Mouse (Mus musculus): ENCODE data around the gene Zbtb8os. TPM values are rescaled to one million over a fixed set of nuclear protein-coding genes. Genes with fewer than 3 reads are reported as not detected.

The Zbtb8os gene
- polyA plus RNA-seq, 2 experiments: 22.3 to 33.2 TPM

DNA sequence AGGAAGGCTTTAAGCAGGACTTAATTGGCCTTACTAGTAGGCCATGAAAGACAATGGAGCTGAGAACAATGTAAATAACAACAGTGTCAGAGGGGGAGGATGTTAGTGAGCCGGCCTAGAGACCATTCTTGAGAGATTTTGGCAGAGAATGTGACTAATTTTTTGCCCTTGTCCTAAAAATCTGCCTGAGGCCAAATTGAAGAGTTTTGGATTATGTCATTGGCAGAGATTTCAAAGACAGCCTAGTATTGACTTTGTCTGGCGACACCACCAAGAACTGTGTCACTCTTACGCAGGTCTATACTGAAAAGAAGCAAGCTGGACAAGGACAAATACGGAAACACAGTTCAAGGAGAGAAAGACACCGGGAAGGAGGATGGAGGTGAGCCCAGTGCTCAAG, 27.3 kb downstream of the Zbtb8os start:
- ATAC-seq (ENCODE audit: insufficient read depth) (no peak), DNase-seq (ENCODE audit: low read depth in 3 of 3, low spot score in 3 of 3) (no peak)
- H3K4me2 ChIP-seq (ENCODE audit: low read depth): no peak overlapping the region
- no peaks in the 10 kb centered on the region for H3K27me3 ChIP-seq (ENCODE audit: control insufficient read depth, insufficient read depth, low read length)
- H3K4me1 ChIP-seq (replicated peaks; ENCODE audit: control insufficient read depth in 2 of 2, insufficient read depth in 2 of 2, low read length in 1 of 2): no peaks in the 10 kb centered on the region; a peak in 1 of 4 replicates
- 74% methylated on average over 5 of the region's 5 CpGs for WGBS (ENCODE audit: insufficient replicate concordance)
- H3K9me3 ChIP-seq (ENCODE audit: control insufficient read depth, low read length): no peaks in the 10 kb centered on the region
- H3K36me3 ChIP-seq (replicated peaks; ENCODE audit: control insufficient read depth, insufficient read depth, low read depth): no peaks in the 10 kb centered on the region
- no peak overlapping the region for H3K27ac ChIP-seq
- H3K4me3 ChIP-seq (ENCODE audit: insufficient read depth in 1 of 2, low read depth in 2 of 2, low read length in 2 of 2): no peak overlapping the region
- H3K9ac ChIP-seq (replicated peaks): no peak overlapping the region
- TF ChIP-seq CTCF (IDR thresholded peaks at IDR 0.05; ENCODE audit: low read depth) (no peak), EP300 (IDR thresholded peaks at IDR 0.05; ENCODE audit: low read depth) (no peak)

DNA sequence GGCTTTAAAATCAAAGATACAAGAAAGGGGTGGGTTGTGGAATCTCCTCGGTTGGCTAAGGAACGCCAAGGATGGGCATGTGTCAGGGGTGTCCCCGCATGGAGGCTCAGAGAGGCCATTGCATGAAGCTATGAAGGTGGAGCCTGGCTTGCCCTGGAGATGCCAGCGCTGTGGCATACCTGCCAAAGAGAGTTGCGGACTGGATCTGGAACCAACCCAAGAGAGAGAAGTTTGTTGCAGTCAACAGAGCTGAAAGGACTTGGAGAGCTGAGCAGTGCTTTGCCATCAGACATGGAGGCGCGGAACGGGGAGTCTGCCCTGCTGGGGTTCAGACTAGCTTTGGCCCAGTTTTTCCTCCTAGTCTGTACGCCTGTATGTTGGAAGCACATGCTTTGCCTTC, 28.0 kb downstream of the Zbtb8os start:
- 81% methylated on average over 9 of the region's 9 CpGs for WGBS (ENCODE audit: insufficient replicate concordance)
- no peak for DNase-seq (ENCODE audit: low read depth in 3 of 3, low spot score in 3 of 3)
- H3K36me3 ChIP-seq (replicated peaks; ENCODE audit: control insufficient read depth, insufficient read depth, low read depth): no peaks in the 10 kb centered on the region
- no peaks in the 10 kb centered on the region; a peak in 1 of 4 replicates for H3K4me1 ChIP-seq (replicated peaks; ENCODE audit: control insufficient read depth in 2 of 2, insufficient read depth in 2 of 2, low read length in 1 of 2)
- H3K27me3 ChIP-seq (ENCODE audit: control insufficient read depth, insufficient read depth, low read length): no peaks in the 10 kb centered on the region
- H3K9ac ChIP-seq (replicated peaks): no peak overlapping the region
- H3K4me2 ChIP-seq (ENCODE audit: low read depth): no peak overlapping the region
- no peak overlapping the region for H3K4me3 ChIP-seq (ENCODE audit: insufficient read depth in 1 of 2, low read depth in 2 of 2, low read length in 2 of 2)
- no peak for ATAC-seq (ENCODE audit: insufficient read depth)
- no peak overlapping the region for H3K27ac ChIP-seq
- H3K9me3 ChIP-seq (ENCODE audit: control insufficient read depth, low read length): no peaks in the 10 kb centered on the region
- no peak for TF ChIP-seq CTCF (IDR thresholded peaks at IDR 0.05; ENCODE audit: low read depth)

DNA sequence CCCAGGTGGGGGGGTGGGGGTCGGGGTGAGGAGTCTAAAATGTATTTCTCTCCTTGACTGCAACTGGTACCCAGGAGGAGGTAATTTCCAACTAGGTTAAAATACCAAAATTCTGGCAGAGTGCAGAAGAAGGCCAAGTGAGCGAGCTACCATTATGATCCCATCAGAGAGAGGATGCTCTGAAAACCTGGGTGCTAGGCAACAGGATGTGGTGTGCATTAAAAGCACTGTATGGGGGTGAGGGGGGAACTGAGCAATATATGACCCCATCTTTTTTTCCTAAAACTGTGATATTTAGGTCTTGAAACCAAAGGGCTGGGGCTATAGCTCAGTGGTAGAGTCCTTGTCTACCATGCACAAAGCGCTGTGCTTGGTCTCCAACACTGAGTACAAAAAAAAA, 28.9 kb downstream of the Zbtb8os start:
- no peak overlapping the region for H3K9ac ChIP-seq (replicated peaks)
- H3K4me2 ChIP-seq (ENCODE audit: low read depth): no peak overlapping the region
- no peak overlapping the region for H3K4me3 ChIP-seq (ENCODE audit: insufficient read depth in 1 of 2, low read depth in 2 of 2, low read length in 2 of 2)
- TF ChIP-seq EP300 (IDR thresholded peaks at IDR 0.05; ENCODE audit: low read depth) (no peak), CTCF (IDR thresholded peaks at IDR 0.05; ENCODE audit: low read depth) (no peak)
- H3K9me3 ChIP-seq (ENCODE audit: control insufficient read depth, low read length): no peaks in the 10 kb centered on the region
- no peak for ATAC-seq (ENCODE audit: insufficient read depth)
- no peaks in the 10 kb centered on the region for H3K27me3 ChIP-seq (ENCODE audit: control insufficient read depth, insufficient read depth, low read length)
- 64% methylated on average over 3 of the region's 3 CpGs for WGBS (ENCODE audit: insufficient replicate concordance)
- no peak overlapping the region for H3K27ac ChIP-seq
- H3K36me3 ChIP-seq (replicated peaks; ENCODE audit: control insufficient read depth, insufficient read depth, low read depth): no peaks in the 10 kb centered on the region
- no peak for DNase-seq (ENCODE audit: low read depth in 3 of 3, low spot score in 3 of 3)
- H3K4me1 ChIP-seq (replicated peaks; ENCODE audit: control insufficient read depth in 2 of 2, insufficient read depth in 2 of 2, low read length in 1 of 2): no peaks in the 10 kb centered on the region; a peak in 1 of 4 replicates

DNA sequence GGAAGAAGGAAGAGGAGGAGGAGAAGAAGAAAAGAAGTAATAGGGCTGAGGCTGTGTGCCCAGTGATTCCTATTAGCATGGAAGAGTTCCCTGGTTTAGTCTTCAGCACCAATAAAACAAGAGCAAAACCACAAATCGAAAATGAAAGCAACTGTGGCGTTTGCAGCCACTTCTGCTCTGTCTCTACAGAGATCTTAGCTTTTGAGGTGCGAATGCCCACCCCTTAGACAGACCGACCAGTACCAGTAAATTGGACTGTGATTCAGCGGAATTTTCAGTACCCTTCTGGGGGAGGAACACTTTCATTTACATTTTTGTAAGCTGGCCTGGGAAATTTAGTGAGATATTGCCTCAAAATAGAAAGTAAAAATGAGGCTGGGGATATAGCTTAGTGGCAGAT, 29.7 kb downstream of the Zbtb8os start:
- WGBS (ENCODE audit: insufficient replicate concordance): 54% methylated on average over 5 of the region's 5 CpGs
- H3K27me3 ChIP-seq (ENCODE audit: control insufficient read depth, insufficient read depth, low read length): no peaks in the 10 kb centered on the region
- no peaks in the 10 kb centered on the region; a peak in 1 of 4 replicates for H3K4me1 ChIP-seq (replicated peaks; ENCODE audit: control insufficient read depth in 2 of 2, insufficient read depth in 2 of 2, low read length in 1 of 2)
- H3K27ac ChIP-seq: no peak overlapping the region
- ATAC-seq (ENCODE audit: insufficient read depth) (no peak), DNase-seq (ENCODE audit: low read depth in 3 of 3, low spot score in 3 of 3) (no peak)
- no peak overlapping the region for H3K9ac ChIP-seq (replicated peaks)
- TF ChIP-seq CTCF (IDR thresholded peaks at IDR 0.05; ENCODE audit: low read depth) (no peak), EP300 (IDR thresholded peaks at IDR 0.05; ENCODE audit: low read depth) (no peak)
- peak overlapping the region in 1 of 2 experiments; percentile 13; a peak in 1 of 4 replicates for H3K4me3 ChIP-seq (ENCODE audit: insufficient read depth in 1 of 2, low read depth in 2 of 2, low read length in 2 of 2)
- no peaks in the 10 kb centered on the region for H3K9me3 ChIP-seq (ENCODE audit: control insufficient read depth, low read length)
- peak overlapping the region; percentile 41 for H3K4me2 ChIP-seq (ENCODE audit: low read depth)
- no peaks in the 10 kb centered on the region for H3K36me3 ChIP-seq (replicated peaks; ENCODE audit: control insufficient read depth, insufficient read depth, low read depth)

DNA sequence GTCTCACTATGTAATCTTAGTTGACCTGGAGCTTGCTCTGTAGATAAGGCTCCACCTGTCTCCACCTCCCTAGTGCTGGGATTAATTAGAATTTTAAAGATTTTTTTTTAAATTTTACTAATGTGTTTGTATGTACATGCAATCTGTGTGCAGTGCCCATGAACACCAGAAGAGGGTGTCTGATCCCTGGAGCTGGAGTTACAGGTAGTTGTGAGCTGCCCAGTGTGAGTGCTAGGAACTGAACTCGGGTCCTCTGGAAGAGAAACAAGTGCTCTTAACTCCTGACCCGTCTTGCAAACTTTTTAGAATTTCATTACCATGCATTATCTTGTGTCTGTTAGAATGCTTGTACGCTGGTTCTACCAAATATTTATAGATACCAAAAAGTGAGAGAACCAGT, 35.9 kb downstream of the Zbtb8os start:
- Histone ChIP-seq H3K36me3 (replicated peaks; ENCODE audit: control insufficient read depth, insufficient read depth, low read depth) (no peaks in the 10 kb centered on the region), H3K9ac (replicated peaks) (no peak overlapping the region), H3K4me1 (replicated peaks; ENCODE audit: control insufficient read depth in 2 of 2, insufficient read depth in 2 of 2, low read length in 1 of 2) (peaks cover 6 to 12% of the 10 kb centered on the region in 2 experiments), H3K4me3 (ENCODE audit: insufficient read depth in 1 of 2, low read depth in 2 of 2, low read length in 2 of 2) (no peak overlapping the region), H3K27ac (no peak overlapping the region), H3K9me3 (ENCODE audit: control insufficient read depth, low read length) (no peaks in the 10 kb centered on the region), H3K27me3 (ENCODE audit: control insufficient read depth, insufficient read depth, low read length) (no peaks in the 10 kb centered on the region), H3K4me2 (ENCODE audit: low read depth) (no peak overlapping the region)
- DNase-seq (ENCODE audit: low read depth in 3 of 3, low spot score in 3 of 3) (no peak), ATAC-seq (ENCODE audit: insufficient read depth) (no peak)
- TF ChIP-seq CTCF (IDR thresholded peaks at IDR 0.05; ENCODE audit: low read depth) (peak; percentile 24; the same call in 1 of the 2 replicates), EP300 (IDR thresholded peaks at IDR 0.05; ENCODE audit: low read depth) (no peak)
- 80% methylated on average over 3 of the region's 3 CpGs for WGBS (ENCODE audit: insufficient replicate concordance)

Data from liver, embryonic 14.5 days (tissue).